Mouse (Mus musculus) testis, adult 2 months (tissue): Measurements from ENCODE around the gene Mgl2. TPM values are rescaled to one million over a fixed set of nuclear protein-coding genes. Genes with fewer than 3 reads are reported as not detected.

Experiments
- H3K27ac ChIP-seq: fragments of 200-500 bp; 2 replicates; pipeline ENCODE4 v1.5.1; 2012; ENCODE audit warnings: low read depth, low read length; ENCODE audit not compliant: control insufficient read depth, insufficient read depth
- H3K27me3 ChIP-seq: fragments of 200-500 bp; 2 replicates; pipeline ENCODE4 v1.6.1; 2012; ENCODE audit warnings: mild to moderate bottlenecking, low read length, moderate library complexity; ENCODE audit not compliant: control insufficient read depth, insufficient read depth
- H3K36me3 ChIP-seq: fragments of 200-500 bp; 2 replicates; pipeline ENCODE4 v1.6.1; 2012; ENCODE audit warnings: mild to moderate bottlenecking, low read length; ENCODE audit not compliant: control insufficient read depth, insufficient read depth
- H3K4me1 ChIP-seq: fragments of 200-500 bp; 2 replicates; pipeline ENCODE4 v1.6.1; 2012; ENCODE audit warnings: low read length; ENCODE audit not compliant: control insufficient read depth, insufficient read depth
- H3K4me3 ChIP-seq: fragments of 200-500 bp; 2 replicates; pipeline ENCODE4 v1.5.1; 2012; ENCODE audit warnings: low read depth, mild to moderate bottlenecking, low read length, moderate library complexity, mixed read lengths; ENCODE audit not compliant: control insufficient read depth
- CTCF ChIP-seq: fragments of 200-500 bp; IDR thresholded peaks from 2 replicates; pipeline ENCODE4 v1.5.1; 2012; ENCODE audit warnings: low read depth, mild to moderate bottlenecking, inconsistent platforms, low read length, moderate library complexity; ENCODE audit not compliant: control insufficient read depth, insufficient read depth, insufficient replicate concordance
- POLR2A ChIP-seq: fragments of 200-500 bp; IDR thresholded peaks from 2 replicates; pipeline ENCODE4 v1.6.1; 2012; ENCODE audit warnings: low read depth, mild to moderate bottlenecking, inconsistent platforms, low read length, moderate library complexity; ENCODE audit not compliant: control insufficient read depth
- polyA plus RNA-seq: library from polyadenylated mRNA; depleted of rRNA; stranded (reverse); fragments of >200 nt; gene quantifications from 2 replicates; pipeline ENCODE4 v1.2.3, GENCODE M21; 2012

The Mgl2 gene
- polyA plus RNA-seq, 1 experiment, result 1.4 TPM

DNA sequence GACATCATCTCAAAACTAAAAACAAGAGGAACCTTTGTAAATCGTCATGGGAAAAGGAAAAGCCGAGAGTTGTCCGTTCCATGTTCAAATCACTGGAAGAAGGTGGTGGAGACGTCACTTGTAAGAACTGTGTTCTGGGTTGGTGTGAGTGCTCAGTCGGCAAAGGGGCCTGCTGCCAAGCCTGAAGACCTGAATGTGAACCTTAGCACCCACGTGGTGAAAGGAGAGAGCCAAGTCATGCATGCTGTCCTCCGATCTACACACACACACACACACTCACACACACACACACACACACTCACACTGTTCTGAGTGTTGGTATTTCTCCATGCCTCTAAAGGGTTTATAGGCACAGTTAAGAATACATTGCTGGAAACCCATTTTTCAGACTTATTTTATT lies 41.1 kb downstream of the Mgl2 start:
- Histone ChIP-seq H3K4me3 (no peak overlapping the region), H3K27me3 (no peaks in the 10 kb centered on the region), H3K36me3 (no peaks in the 10 kb centered on the region), H3K4me1 (peaks cover 6% of the 10 kb centered on the region), H3K27ac (no peak overlapping the region)
- TF ChIP-seq POLR2A (no peak), CTCF (no peak)

- H3K4me3 ChIP-seq, result no peak overlapping the region
- H3K27me3 ChIP-seq, result no peaks in the 10 kb centered on the region
- H3K27ac ChIP-seq, result no peak overlapping the region
- H3K4me1 ChIP-seq, result peaks cover 6% of the 10 kb centered on the region
- no peak; the same call in 1 of the 2 replicates for TF ChIP-seq CTCF
- no peak for TF ChIP-seq POLR2A
- no peaks in the 10 kb centered on the region for H3K36me3 ChIP-seq
These were observed 41.7 kb downstream of the Mgl2 start for GRCm38 (mm10) chr11:70171847-70172246.

DNA sequence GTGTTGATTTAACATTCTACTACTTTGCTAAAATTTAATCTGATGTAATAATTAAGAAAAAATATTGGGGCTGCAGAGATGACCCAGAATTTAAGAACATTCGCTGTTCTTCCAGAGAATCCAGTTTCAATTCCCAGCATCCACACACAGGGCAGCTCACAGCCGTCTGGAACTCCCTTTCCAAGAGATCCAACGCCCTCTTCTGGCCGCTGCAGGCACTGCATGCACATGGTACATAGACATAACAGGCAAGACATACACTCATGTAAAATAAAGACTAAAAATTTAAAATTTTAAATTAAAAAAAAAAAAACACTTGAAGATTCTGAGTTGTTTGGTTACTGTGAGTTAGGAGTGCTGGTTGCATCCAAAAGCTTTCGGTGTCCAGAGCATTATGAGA lies 42.2 kb downstream of the Mgl2 start:
- H3K36me3 ChIP-seq, result no peaks in the 10 kb centered on the region
- H3K4me1 ChIP-seq, result peaks cover 6% of the 10 kb centered on the region
- no peaks in the 10 kb centered on the region for H3K27me3 ChIP-seq
- H3K4me3 ChIP-seq, result no peak overlapping the region
- TF ChIP-seq CTCF (peak; percentile 75; the same call in 1 of the 2 replicates), POLR2A (no peak)
- no peak overlapping the region for H3K27ac ChIP-seq

- Histone ChIP-seq H3K27ac (no peak overlapping the region), H3K4me1 (peaks cover 6% of the 10 kb centered on the region), H3K36me3 (no peaks in the 10 kb centered on the region), H3K4me3 (no peak overlapping the region), H3K27me3 (no peaks in the 10 kb centered on the region)
- TF ChIP-seq POLR2A (no peak), CTCF (no peak)
These were observed 44.4 kb downstream of the Mgl2 start for GRCm38 (mm10) chr11:70174491-70174890.

- no peaks in the 10 kb centered on the region for H3K4me1 ChIP-seq
- no peaks in the 10 kb centered on the region for H3K27me3 ChIP-seq
- no peak overlapping the region for H3K4me3 ChIP-seq
- no peak overlapping the region for H3K27ac ChIP-seq
- peak; percentile 87; the same call in 1 of the 2 replicates for TF ChIP-seq CTCF
- no peak for TF ChIP-seq POLR2A
- no peaks in the 10 kb centered on the region for H3K36me3 ChIP-seq
These were observed 47.5 kb downstream of the Mgl2 start for GRCm38 (mm10) chr11:70177647-70178046.

DNA sequence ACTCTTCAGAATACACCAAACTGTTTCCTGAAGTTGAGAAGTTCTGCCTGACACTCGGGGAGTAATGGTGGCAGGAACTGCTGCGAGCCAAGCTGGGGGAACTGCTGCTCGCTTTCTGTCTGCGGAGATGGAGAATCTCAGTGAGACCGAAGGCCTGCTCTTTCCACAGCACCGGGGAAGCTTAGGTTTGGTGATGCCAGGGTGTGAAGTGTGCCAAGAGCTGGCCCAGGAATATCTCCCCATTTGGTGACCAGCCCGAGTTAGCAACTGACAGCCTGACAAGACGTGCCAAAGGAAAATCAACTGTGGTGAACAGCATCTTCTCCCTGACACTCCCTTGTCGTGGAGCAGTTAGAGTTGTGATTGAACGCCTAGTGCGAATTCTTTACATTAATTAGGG lies 48.2 kb downstream of the Mgl2 start:
- H3K27me3 ChIP-seq, result no peaks in the 10 kb centered on the region
- H3K27ac ChIP-seq, result no peak overlapping the region
- no peaks in the 10 kb centered on the region for H3K36me3 ChIP-seq
- H3K4me1 ChIP-seq, result no peaks in the 10 kb centered on the region
- TF ChIP-seq CTCF, result no peak
- no peak for TF ChIP-seq POLR2A
- no peak overlapping the region for H3K4me3 ChIP-seq

DNA sequence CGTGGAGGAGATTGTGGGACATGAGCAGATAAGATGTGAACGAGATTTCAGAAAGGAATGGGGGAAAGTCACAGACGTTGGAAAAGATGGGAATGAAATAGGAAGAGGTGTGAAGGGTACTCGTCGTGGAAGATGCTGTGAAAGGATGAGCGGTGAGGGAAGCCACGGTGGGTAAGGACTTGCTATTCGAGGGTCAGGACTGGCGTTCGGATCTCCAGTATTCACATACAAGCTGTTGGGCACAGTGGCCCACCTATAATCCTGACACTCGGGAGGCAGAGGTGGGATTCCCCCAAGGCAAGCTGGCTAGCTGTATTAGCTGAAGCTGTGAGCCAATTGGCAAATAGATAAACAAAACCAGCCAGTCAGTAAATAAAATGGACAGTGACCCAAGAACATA lies 48.6 kb downstream of the Mgl2 start:
- no peaks in the 10 kb centered on the region for H3K36me3 ChIP-seq
- H3K4me3 ChIP-seq, result no peak overlapping the region
- no peaks in the 10 kb centered on the region for H3K4me1 ChIP-seq
- TF ChIP-seq POLR2A (no peak), CTCF (no peak)
- no peaks in the 10 kb centered on the region for H3K27me3 ChIP-seq
- H3K27ac ChIP-seq, result no peak overlapping the region

DNA sequence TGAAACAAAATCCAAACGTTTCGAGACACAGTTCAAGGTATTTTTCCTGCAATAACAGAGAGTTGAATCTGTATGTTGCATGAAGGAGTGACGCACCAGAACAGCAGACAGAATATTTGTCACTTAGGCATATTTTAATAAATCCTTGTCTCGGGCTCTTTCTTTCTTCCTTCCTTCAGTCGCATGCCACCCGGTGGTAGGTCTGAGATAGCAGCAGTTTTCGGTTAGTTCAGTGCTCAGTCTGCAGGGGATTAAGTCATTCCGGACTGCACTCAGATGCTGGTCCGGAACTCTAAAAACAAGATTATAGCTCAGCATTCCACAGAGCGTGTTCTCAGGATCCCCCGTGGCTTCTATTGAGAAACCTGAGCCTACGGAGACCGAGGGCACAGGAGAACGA lies 49.3 kb downstream of the Mgl2 start:
- no peak for TF ChIP-seq CTCF
- no peak for TF ChIP-seq POLR2A
- Histone ChIP-seq H3K27ac (no peak overlapping the region), H3K4me3 (no peak overlapping the region), H3K36me3 (no peaks in the 10 kb centered on the region), H3K4me1 (no peaks in the 10 kb centered on the region), H3K27me3 (no peaks in the 10 kb centered on the region)
